Mouse (Mus musculus) lung, embryonic 16.5 days (tissue): Measurements from ENCODE around the gene Isca1. TPM values are rescaled to one million over a fixed set of nuclear protein-coding genes. Genes with fewer than 3 reads are reported as not detected.
"Not testable (repeated sequence)": the region's sequence is repeated elsewhere in the genome, so short reads cannot be mapped to it uniquely, and the experiment has no call there.

Experiments
- ATAC-seq: fragments of 200-750 bp; cut with Nextera tagmentation; 2 replicates; pipeline ENCODE4 v1.8.0; 2017; ENCODE audit warnings: low read depth, mild to moderate bottlenecking, moderate library complexity
- H3K27ac ChIP-seq: fragments of 300-500 bp; sonication (generic); 2 replicates; pipeline ENCODE4 v1.5.1; 2014; ENCODE audit warnings: mild to moderate bottlenecking, control low read depth, low read length
- H3K27me3 ChIP-seq: fragments of 300-500 bp; sonication (generic); 2 replicates; pipeline ENCODE4 v1.6.1; 2014; ENCODE audit warnings: low read depth, low read length, mixed read lengths; ENCODE audit not compliant: control insufficient read depth, insufficient read depth
- H3K36me3 ChIP-seq: fragments of 300-500 bp; sonication (generic); 2 replicates; pipeline ENCODE4 v1.6.1; 2014; ENCODE audit warnings: low read length; ENCODE audit not compliant: control insufficient read depth, insufficient read depth
- H3K4me1 ChIP-seq: fragments of 300-500 bp; sonication (generic); replicated peaks from 2 replicates; pipeline ENCODE4 v1.6.1; 2014; ENCODE audit warnings: low read length, mixed read lengths; ENCODE audit not compliant: control insufficient read depth, insufficient read depth
- H3K4me2 ChIP-seq: fragments of 300-500 bp; sonication (generic); 2 replicates; pipeline ENCODE4 v1.6.1; 2014; ENCODE audit warnings: low read depth, low read length, control low read depth
- H3K4me3 ChIP-seq: fragments of 300-500 bp; sonication (generic); 2 replicates; pipeline ENCODE4 v1.5.1; 2014; ENCODE audit warnings: mild to moderate bottlenecking, low read length, control low read depth
- H3K9ac ChIP-seq: fragments of 300-500 bp; sonication (generic); 2 replicates; pipeline ENCODE4 v1.6.1; 2014; ENCODE audit warnings: low read length, control low read depth
- H3K9me3 ChIP-seq: fragments of 300-500 bp; sonication (generic); 2 replicates; pipeline ENCODE4 v1.6.1; 2016; ENCODE audit warnings: low read length; ENCODE audit not compliant: control insufficient read depth
- WGBS: fragments of 180-500 bp; shearing (Covaris S2); extraction: QIAGEN DNeasy Blood & Tissue Kit; methylation state at CpG from one replicate; pipeline ENCODE4 v1.1.7; 2014; 5-methylcytosine and 5-hydroxymethylcytosine counted together
- polyA plus RNA-seq: library from polyadenylated mRNA; unstranded; fragments of >200 nt; fragmentation: Nextera tagmentation; extraction: Ambion mirVana; gene quantifications from 2 replicates; pipeline ENCODE4 v1.2.1, GENCODE M21; 2015

The Isca1 gene
- polyA plus RNA-seq, 1 experiment from 2014 or later, result 168 TPM

GRCm38 (mm10) chr13:59719475-59719874, 50.1 kb downstream of the Isca1 start:
- Histone ChIP-seq H3K9me3 (no peaks in the 10 kb centered on the region), H3K9ac (no peak overlapping the region), H3K36me3 (no peaks in the 10 kb centered on the region), H3K4me2 (no peak overlapping the region), H3K4me3 (no peak overlapping the region), H3K27ac (peak overlapping the region; percentile 2; the same call in 1 of the 2 replicates), H3K4me1 (peaks cover 5% of the 10 kb centered on the region), H3K27me3 (no peaks in the 10 kb centered on the region)
- no peak for ATAC-seq
- 89% methylated on average over 1 of the region's 1 CpGs for WGBS

- not testable (repeated sequence) for H3K27me3 ChIP-seq, H3K4me3 ChIP-seq, H3K4me1 ChIP-seq, H3K4me2 ChIP-seq, H3K36me3 ChIP-seq, H3K9ac ChIP-seq, H3K9me3 ChIP-seq
- ATAC-seq, result peak; percentile 83
- WGBS, result 20% methylated on average over 6 of the region's 6 CpGs
- peak overlapping the region; percentile 2; the same call in 1 of the 2 replicates for H3K27ac ChIP-seq
Observed at GRCm38 (mm10) chr13:59718857-59719440, 50.7 kb downstream of the Isca1 start.

- H3K4me2 ChIP-seq, result no peak overlapping the region
- H3K36me3 ChIP-seq, result no peaks in the 10 kb centered on the region
- WGBS, result 34% methylated on average over 3 of the region's 3 CpGs
- no peaks in the 10 kb centered on the region for H3K4me1 ChIP-seq
- H3K4me3 ChIP-seq, result no peak overlapping the region
- no peaks in the 10 kb centered on the region for H3K27me3 ChIP-seq
- no peak overlapping the region for H3K9ac ChIP-seq
- H3K9me3 ChIP-seq, result no peaks in the 10 kb centered on the region
- no peak overlapping the region for H3K27ac ChIP-seq
- no peak for ATAC-seq
Observed at GRCm38 (mm10) chr13:59713710-59714109, 55.9 kb downstream of the Isca1 start.

GRCm38 (mm10) chr13:59711984-59712383, 57.6 kb downstream of the Isca1 start, which contains the start of gene Spata31d1b:
Spata31d1b (plus strand) TSS chr13:59712284.
- not testable (repeated sequence) for H3K27me3 ChIP-seq, H3K4me3 ChIP-seq, H3K9me3 ChIP-seq, H3K9ac ChIP-seq, ATAC-seq, H3K27ac ChIP-seq, H3K4me2 ChIP-seq, H3K36me3 ChIP-seq, H3K4me1 ChIP-seq
- WGBS, result 64% methylated on average over 3 of the region's 3 CpGs

- Histone ChIP-seq H3K9ac (no peak within 1 kb of the TSS), H3K4me3 (no peak within 1 kb of the TSS), H3K27ac (no peak within 1 kb of the TSS), H3K27me3 (no peaks in the 10 kb centered on the region), H3K4me2 (no peak within 1 kb of the TSS), H3K36me3 (no peaks in the 10 kb centered on the region), H3K9me3 (no peaks in the 10 kb centered on the region), H3K4me1 (no peaks in the 10 kb centered on the region)
- WGBS, result 85% methylated on average over 15 of the region's 15 CpGs
- no peak for ATAC-seq
Observed at GRCm38 (mm10) chr13:59710230-59710629, 59.4 kb downstream of the Isca1 start, which contains the start of gene Spata31d1a. Spata31d1a (minus strand) TSS chr13:59710330.

Other genes with a start within 250 kb of the Isca1 start
- gene Agtpbp1, start 184.6 kb downstream of the Isca1 start, polyA plus RNA-seq, result 17.8 and 19.3 TPM in 2 replicates
- gene Naa35, start 184.6 kb downstream of the Isca1 start, polyA plus RNA-seq, result 88.8 and 96.9 TPM in 2 replicates
- gene Golm1, start 94.0 kb downstream of the Isca1 start, polyA plus RNA-seq, result 34.5 and 36.9 TPM in 2 replicates
- gene 4921517D22Rik, start 75.7 kb downstream of the Isca1 start, polyA plus RNA-seq, result not detected in 2 replicates
- gene Spata31d1a, start 59.5 kb downstream of the Isca1 start, polyA plus RNA-seq, result not detected in 2 replicates
- not detected in 2 replicates for gene Spata31d1b, start 57.5 kb downstream of the Isca1 start, polyA plus RNA-seq
- gene Spata31d1d, start 38.1 kb downstream of the Isca1 start, polyA plus RNA-seq, result not detected in 2 replicates
- gene 1700014D04Rik, start 23.1 kb downstream of the Isca1 start, polyA plus RNA-seq, result 0.24 and 0.29 TPM in 2 replicates
- gene Gm49354, start 12.4 kb upstream of the Isca1 start, polyA plus RNA-seq, result not detected in 2 replicates
- gene Tut7, start 53.3 kb upstream of the Isca1 start, polyA plus RNA-seq, result 46.8 and 50.7 TPM in 2 replicates